Mouse (Mus musculus) testis, postnatal 14 days (tissue): ENCODE data around the gene Dmbx1.

Experiments used
- DNase-seq: peaks from one replicate; pipeline ENCODE4 v3.0.0; 2021; ENCODE audit warnings: low spot score

Gene Dmbx1

DNA sequence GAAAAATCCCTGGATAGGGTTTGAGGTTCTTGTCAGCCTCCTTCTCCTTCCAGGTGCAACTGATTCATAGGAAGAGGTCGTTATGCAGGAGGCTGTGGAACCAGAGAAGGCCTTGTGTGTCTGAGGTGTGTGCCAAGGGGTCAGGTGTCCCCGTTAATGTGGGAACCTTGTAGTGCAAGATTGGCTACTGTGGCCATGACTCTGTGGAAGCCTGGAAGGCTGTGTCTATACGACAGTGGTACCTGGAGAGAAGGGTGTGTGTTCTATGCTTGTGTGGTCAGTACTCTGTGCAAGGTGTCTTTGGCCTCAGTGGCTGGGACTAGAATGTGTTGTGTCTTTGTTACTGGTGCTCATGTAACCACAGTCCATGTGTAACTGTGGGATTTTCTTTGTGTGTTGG, 955 bp upstream of the Dmbx1 start:
- DNase-seq: no peak

- DNase-seq: no peak
Observed at GRCm38 (mm10) chr4:115938276-115939160, 1.2 kb downstream of the Dmbx1 start.

- DNase-seq: no peak
Observed at GRCm38 (mm10) chr4:115937061-115937976, 2.4 kb downstream of the Dmbx1 start.

DNA sequence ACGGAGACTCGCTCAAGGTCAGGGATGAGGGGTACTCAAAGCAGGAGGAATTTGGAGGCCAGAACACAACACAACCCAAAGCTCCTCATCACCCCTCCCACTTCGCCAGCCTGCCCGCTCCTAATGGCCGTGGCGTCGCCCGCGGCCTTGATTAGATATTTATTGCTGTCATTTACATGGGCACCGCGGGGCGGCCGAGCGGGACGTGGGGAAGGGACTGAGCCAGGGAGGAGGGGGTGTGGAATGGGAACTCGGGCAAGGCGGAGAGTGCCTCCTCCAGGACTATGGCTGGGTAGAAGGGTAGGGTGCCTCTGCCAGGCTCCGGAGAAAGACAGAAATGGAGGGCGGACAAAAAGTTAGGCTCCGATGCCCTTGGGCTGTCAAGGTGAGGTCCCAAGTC, 3.1 kb downstream of the Dmbx1 start:
- DNase-seq: no peak

DNA sequence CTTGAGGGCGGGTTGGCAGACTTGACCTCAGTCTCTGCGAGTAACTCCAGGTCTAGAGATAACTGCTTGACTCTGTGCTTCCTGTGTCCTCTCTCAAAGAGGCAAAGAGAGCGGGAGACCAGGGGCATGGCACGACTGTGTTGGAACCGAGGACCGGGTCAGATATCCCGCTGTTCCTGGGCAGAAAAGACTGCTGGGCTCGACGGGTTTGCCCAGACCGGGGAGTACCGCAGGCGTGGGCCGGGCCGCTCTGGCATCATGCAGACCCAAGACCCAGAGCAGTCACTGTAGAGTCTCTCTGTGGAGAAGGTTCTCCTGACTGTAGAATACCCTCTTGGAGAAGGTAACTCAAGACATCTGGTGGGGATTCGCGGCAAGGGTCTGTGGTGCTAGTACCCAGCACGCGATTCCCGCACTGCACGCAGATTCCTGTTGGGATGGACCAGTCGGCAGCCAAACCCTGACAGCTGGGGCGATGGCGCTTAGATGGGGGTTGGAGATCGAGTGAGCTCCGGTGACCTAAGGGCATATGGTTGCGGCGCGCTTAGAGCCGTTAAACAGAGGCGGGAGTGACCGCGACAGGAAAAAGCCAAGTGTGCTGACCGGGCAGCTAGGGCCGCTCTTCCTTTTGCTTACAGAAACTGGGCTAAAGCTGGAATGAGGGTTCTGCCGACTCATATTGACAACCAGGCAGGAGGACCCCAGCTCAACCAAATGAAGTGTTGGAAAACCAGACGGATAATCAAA, 3.7 kb downstream of the Dmbx1 start:
- no peak for DNase-seq

GRCm38 (mm10) chr4:115931556-115932088, 8.1 kb downstream of the Dmbx1 start:
- DNase-seq: no peak

GRCm38 (mm10) chr4:115927637-115928036, 12.1 kb downstream of the Dmbx1 start:
- DNase-seq: no peak

DNA sequence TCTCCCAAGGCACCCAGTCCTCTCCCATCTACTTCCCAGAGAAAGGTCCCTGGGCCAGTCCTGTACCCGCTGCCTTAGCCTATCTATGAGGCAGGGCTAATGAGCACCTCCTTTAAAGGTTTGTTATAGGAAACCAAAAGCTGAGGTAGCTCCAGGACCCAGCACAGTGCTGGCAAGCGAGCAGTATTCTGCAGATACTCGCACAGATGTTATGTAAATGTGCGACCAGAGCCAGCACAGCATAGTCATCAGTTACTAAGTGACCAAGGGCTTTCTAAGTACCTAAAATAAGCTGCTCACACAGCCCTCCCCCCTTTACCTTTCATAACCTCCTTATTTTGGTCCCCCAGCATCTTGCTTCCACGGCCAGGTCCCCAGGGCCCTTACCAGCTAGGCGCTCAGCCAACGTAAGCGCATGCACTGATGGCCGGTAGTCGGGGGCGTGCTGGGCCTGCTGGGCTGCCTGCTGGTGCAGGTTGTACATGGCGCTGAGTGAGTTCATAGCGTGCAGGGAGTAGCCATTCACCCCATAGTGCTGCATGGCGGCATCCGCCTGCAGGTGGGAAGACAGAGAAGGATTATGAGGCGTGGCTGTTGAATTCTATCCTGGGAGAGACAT, 16.4 kb downstream of the Dmbx1 start:
- no peak for DNase-seq

GRCm38 (mm10) chr4:115922688-115923087, 17.0 kb downstream of the Dmbx1 start:
- DNase-seq: no peak

DNA sequence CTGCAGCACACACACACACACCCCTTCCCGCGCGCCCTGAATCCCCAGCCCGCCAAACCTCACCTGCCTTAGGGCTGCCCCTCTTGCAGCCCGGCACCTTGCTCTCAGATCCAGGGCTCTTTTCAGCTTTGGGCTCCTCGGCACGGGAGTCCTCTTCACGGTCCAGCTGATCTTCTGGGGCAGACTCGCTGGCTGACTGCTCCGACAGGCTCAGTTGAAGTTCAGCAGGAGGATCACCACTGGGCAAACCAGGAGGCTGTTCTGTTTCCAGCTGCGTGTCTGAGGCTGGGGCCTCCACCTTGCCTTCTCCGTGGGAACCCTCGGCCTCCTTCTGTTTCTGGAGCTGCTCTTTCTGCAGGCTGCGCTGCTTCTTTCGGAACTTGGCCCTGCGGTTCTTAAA, 19.8 kb downstream of the Dmbx1 start:
- no peak for DNase-seq

- no peak for DNase-seq
Observed at GRCm38 (mm10) chr4:115911586-115911985, 28.1 kb downstream of the Dmbx1 start.

DNA sequence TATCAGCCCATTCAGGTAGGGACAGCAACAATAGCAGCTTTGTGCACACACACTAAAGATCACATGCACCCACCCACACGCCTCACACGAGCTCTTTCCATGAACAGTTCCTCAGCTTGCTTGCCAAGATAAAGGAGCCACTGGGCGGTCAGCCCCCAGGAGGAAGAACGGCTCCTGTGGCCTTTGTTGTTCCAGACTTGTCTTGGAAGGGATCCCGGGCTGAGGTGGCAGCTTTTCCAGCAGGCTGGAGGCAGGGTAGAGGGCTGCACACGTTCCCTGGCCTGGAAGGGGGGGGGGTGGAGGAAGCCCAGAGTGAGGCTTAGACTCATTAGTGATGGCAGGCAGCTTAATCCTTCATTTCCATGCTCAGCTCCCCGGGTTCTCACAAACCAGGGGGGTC, 31.1 kb downstream of the Dmbx1 start:
- DNase-seq: peak; percentile 16

DNA sequence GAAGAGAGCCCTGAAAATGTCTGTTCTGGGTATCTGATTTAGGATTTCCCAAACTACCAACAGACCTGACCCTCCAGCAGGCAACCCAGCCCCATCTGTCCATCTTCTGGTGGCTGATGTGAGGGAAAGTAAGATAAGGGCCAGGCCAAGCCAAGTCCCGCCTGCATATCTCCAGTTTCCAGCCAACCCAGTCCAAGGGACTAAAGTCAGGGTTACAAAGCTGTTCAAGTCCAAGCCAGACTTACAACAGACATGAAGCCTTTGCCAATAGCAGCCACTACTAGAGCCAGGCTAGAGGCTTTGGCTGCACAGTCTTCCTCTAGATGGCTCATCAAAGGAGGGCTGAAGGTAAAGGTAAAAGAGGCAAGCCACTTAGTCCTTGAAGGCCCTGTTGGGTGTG, 31.7 kb downstream of the Dmbx1 start:
- DNase-seq: no peak

- no peak for DNase-seq
Observed at GRCm38 (mm10) chr4:115906791-115907190, 32.9 kb downstream of the Dmbx1 start.

DNA sequence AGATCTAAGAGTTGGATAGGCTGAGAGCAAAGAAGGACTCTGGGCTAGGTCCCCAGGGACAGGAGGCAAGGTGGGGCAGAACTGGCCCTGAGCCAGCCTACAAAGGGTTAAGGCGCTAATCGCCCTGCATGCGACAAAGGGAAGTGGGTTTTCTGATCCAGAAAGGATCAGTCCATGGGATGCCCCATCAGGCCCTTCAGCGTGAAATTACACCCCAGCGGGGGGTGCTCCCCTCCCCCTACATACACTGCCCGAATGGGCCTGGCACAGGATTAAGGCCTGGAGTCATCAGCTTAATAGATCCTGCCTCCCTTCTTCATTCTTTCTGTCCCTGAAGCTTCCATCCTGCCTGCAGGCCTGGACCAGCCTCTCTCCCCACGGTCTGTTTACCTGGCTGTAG, 34.0 kb downstream of the Dmbx1 start:
- no peak for DNase-seq

DNA sequence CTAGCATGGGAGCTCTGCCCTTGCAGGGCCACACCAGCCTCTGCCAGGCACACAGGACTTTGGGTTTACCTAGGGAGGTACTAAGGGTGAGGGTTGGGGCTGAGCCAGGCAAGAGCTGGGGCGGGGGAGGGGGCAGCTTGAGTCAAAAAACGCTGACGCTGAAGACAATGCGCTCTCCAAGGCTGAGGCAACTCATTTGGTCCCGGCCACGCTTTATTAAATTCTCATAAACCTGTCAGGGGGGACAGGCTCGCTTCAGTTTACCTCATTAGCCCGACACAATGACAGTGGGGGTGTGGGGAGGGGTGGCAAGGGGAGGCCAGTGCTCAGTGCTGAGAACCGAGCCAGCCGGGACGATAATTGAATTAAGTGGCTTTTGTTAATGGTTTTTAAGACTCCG, 35.4 kb downstream of the Dmbx1 start:
- no peak for DNase-seq

DNA sequence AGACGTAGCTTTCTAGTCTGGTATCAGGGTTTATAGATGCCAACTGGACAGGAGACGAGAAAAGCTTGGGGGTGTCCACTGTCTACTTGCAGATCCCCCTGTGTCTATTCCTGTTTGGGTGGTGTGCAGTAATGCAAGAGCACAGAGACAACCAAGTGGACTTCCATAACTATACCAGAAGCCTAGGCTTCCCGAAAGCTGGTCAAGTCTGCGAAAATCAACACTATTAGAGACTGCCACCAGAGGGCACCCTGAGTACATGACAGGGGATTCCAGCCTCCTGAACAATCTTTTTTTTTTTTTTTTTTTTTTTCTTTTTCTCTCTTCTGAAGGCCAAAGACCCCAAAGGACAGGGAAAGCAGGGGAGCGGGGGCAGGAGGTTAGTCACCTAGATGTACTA, 36.9 kb downstream of the Dmbx1 start:
- DNase-seq: peak; percentile 66

DNA sequence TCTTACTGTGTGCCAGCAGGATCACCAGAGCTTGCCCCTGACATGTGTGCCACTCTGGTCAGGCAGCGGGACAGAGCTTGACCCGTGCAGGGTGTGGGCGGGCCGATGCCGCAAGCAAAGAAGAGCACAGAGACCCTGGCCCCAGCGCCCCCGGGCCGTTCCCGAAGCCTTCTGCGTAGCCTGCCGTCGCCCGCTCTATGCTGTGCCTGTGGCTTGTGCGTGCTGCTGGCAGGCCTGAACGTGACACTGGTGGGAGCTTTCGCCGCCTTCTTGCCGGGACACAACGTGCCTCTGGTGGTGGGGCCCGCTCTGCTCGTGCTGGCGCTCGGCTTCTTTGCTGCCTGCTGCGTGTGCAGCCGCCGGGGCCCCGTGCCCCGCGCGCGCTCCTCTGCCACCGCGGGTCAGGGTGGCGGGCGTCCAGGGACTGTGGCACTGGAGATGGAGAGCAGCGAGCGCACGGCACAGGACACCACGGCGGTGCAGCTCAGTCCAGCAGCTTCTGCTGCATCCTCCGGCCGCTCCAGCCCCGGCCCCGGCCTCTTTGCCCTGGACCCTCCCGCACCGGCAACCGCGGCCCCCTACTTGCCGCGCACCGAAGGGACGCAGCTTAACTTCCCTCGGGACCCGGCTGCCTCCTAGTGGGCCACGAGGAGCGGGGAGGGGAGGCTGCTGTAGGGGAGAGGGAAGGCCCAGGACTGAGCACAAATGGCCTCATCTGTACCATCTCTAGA, 41.7 kb downstream of the Dmbx1 start:
- peak; percentile 17 for DNase-seq

- DNase-seq: no peak
Observed at GRCm38 (mm10) chr4:115894281-115894680, 45.4 kb downstream of the Dmbx1 start.

DNA sequence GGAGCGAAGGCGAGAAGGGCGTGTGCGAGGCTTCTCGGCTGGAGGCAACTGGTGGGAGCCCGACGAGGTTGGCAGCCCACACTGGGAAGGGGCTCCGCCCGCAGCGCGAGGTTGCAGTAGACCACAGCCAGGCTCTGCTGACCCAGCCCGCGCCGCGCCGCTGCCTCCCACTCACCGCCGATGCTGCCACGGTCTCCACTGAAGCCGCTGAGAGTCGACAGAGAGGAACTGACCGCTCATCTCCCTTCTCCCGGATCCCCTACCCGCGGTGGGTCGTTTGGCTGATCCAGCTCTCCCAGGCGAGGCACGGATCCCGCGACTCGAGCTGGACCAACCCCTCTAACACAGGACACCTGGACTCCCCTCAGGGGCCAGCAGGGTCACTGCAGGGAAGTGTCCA, 49.2 kb downstream of the Dmbx1 start, which contains the start of gene 6430628N08Rik:
Gene 6430628N08Rik (plus strand): TSS at position 113 of the 400 bp plus-strand sequence.
- no peak for DNase-seq

DNA sequence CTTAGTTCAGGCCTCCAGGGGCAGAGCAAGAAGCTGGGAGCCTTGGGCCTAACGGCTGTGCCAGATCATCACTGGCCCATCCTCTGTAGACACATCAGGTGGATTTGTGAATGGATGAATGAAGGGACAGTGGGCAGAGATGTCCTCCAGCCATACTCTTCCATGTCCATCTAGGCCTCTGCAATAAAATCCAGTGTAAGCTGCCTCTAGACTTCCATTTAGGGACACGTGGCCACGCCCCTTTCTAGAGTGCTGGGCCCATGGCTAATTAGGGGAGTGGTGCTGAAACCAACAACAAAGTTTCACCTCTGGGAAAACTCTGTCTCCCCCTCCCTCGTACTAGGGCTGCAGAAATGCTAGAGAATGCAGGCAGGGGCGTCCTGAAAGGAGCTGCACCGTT, 49.7 kb downstream of the Dmbx1 start:
- DNase-seq: peak; percentile 41
